Mouse (Mus musculus): Measurements from ENCODE around the gene Tas2r130. TPM values are rescaled to one million over a fixed set of nuclear protein-coding genes. Genes with fewer than 3 reads are reported as not detected.

Tas2r130 gene
- polyA plus RNA-seq (2014; fragmentation: Illumina TruSeq; extraction: RNeasy Lipid Tissue Mini Kit (QIAGEN cat#74804); ENCODE audit: low read depth, low replicate concordance) = not detected

DNA sequence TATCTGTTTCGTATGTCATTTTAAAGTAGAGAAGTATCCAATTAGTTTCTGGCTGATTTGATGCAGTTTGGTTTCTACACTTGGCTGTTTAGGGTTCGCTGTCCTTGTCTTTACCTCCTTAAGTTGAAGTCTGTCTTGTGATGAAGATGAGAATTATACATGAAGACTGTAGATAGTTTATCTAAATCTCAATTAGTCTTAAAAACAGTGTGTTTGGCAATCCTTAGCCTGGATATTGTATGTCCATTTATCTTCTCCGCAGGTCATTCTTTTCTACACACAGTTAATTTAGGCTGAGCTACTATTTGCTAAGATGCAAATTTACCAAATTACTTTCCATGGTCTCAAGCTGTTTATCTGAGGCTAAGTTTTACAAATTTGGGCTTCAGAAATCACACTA lies at the start of gene Tas2r130:
TSS of gene Tas2r130 (minus strand) at position 101 of the 400 bp plus-strand sequence.

DNA sequence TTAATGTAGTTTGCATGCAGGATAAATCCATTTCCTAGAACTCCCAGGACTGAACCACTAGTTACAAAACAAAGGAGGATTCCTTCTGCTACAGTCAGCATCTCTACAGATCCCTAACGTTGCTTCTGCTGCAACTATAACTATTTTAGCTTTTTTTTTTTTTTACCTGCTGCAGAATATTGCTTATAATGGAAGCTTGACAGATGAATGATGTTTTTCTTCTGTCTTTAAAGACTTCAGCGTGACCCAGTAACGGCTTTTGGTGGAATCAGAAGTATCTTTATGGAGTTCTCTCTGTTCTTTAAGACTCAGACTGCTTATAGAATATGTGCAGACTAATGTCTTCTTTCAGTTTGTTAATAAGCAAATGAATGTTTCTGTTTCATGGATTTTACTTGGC lies 48.1 kb upstream of the Tas2r130 start, which contains the start of gene Tas2r106:
TSS of gene Tas2r106 (minus strand) at position 101 of the 400 bp plus-strand sequence.

DNA sequence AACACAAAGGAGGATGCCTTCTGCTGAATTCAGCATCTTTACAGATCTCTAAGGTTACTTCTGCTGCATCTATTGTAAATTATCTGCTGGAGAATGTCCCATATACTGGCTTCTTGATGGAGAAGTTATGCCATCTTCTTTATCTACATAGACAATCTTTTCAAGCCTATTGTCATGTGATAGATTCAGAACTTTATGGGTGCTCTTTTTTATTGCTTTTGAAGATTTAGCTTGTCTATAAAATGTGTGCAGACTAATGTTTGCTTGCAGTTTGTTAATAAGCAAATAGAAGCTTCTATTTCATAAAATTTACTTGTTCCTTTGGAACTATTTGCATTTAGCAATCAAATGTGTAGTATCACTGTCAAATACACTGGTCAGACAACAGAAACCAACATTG lies 29.3 kb upstream of the Tas2r130 start, which contains the start of gene Tas2r107:
TSS of gene Tas2r107 (minus strand) at position 101 of the 400 bp plus-strand sequence.

Other genes with a start within 250 kb of the Tas2r130 start
- 85.4 TPM for gene Ybx3, start 242.4 kb downstream of the Tas2r130 start, polyA plus RNA-seq (2014; fragmentation: Illumina TruSeq; extraction: RNeasy Lipid Tissue Mini Kit (QIAGEN cat#74804); ENCODE audit: low read depth, low replicate concordance)
- not detected for gene 5430401F13Rik, start 144.5 kb downstream of the Tas2r130 start, polyA plus RNA-seq (2014; fragmentation: Illumina TruSeq; extraction: RNeasy Lipid Tissue Mini Kit (QIAGEN cat#74804); ENCODE audit: low read depth, low replicate concordance)
- not detected for gene Gm6619, start 144.5 kb downstream of the Tas2r130 start, polyA plus RNA-seq (2014; fragmentation: Illumina TruSeq; extraction: RNeasy Lipid Tissue Mini Kit (QIAGEN cat#74804); ENCODE audit: low read depth, low replicate concordance)
- not detected for gene Tas2r107, start 29.2 kb upstream of the Tas2r130 start, polyA plus RNA-seq (2014; fragmentation: Illumina TruSeq; extraction: RNeasy Lipid Tissue Mini Kit (QIAGEN cat#74804); ENCODE audit: low read depth, low replicate concordance)
- gene Tas2r106, start 48.0 kb upstream of the Tas2r130 start, polyA plus RNA-seq (2014; fragmentation: Illumina TruSeq; extraction: RNeasy Lipid Tissue Mini Kit (QIAGEN cat#74804); ENCODE audit: low read depth, low replicate concordance) = not detected
- gene Tas2r104, start 54.8 kb upstream of the Tas2r130 start, polyA plus RNA-seq (2014; fragmentation: Illumina TruSeq; extraction: RNeasy Lipid Tissue Mini Kit (QIAGEN cat#74804); ENCODE audit: low read depth, low replicate concordance) = not detected
- gene Tas2r105, start 56.6 kb upstream of the Tas2r130 start, polyA plus RNA-seq (2014; fragmentation: Illumina TruSeq; extraction: RNeasy Lipid Tissue Mini Kit (QIAGEN cat#74804); ENCODE audit: low read depth, low replicate concordance) = not detected
- gene Tas2r114, start 59.2 kb upstream of the Tas2r130 start, polyA plus RNA-seq (2014; fragmentation: Illumina TruSeq; extraction: RNeasy Lipid Tissue Mini Kit (QIAGEN cat#74804); ENCODE audit: low read depth, low replicate concordance) = not detected